Mouse (Mus musculus) c-Kit-positive CD71-positive TER-119-negative erythroid progenitor cells, embryonic 14.5 days (primary cell): Measurements from ENCODE around the gene Dnaja2.

Experiments
- DNase-seq: peaks from one replicate; pipeline ENCODE4 v3.0.0-alpha.2; 2013; ENCODE audit warnings: low read depth

Gene Dnaja2

GRCm38 (mm10) chr8:85554391-85555180, 558 bp downstream of the Dnaja2 start:
- no peak for DNase-seq

DNA sequence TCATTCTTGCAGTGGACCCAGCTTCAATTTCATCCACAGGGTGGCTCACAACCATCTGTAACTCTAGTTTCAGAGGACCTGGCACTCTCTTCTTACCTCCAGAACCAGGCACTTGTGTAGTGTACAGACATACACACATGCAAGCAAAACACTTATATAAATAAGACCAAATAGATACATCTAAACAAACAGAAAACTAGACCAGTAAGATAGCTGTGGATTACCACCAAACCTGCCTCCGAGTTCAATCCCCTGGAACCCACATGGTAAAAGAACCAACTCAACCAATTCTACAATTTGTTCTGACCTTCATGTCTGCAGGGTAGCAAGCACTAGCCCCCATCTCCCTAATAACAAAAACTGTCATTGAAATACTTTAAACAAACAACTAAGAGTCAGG, 3.2 kb downstream of the Dnaja2 start:
- no peak for DNase-seq

DNA sequence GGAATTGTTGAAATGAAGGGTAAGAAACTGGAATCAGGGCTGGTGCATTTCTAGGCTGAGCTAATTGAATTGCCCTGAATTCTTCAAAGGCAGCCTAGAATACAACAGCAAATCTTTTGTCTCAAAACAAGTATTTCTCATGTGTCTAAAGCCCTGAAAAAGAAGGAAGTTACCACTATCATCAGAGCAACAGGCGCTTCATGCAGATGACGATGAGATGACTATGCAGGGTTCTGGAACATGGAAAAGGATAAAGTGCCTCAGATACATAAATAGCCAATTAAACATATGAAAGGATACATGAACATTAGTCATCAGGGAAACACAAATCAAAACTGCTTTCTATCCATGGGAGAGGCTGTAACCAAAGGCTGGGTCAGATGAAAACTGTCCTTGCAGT, 18.8 kb downstream of the Dnaja2 start:
- DNase-seq, result no peak

DNA sequence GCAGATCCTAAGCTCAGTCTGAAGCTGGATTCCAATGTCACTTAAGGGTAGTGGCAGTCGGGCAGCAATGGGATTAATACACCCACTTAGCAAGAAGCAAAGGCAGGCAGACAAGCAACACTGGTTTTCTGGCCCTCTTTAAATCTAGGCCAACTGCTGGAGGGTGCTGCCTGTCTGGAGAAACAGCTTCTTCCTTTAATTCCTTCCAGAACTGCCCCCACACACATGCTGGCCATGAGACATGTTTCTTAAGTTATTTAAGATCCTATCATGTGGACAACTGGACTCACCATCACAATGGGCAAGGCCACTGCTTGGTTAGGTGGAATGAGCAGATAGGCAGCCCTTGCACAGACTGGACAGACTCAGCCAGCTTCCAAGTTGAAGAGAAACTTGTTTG, 21.0 kb downstream of the Dnaja2 start:
- DNase-seq, result no peak

DNA sequence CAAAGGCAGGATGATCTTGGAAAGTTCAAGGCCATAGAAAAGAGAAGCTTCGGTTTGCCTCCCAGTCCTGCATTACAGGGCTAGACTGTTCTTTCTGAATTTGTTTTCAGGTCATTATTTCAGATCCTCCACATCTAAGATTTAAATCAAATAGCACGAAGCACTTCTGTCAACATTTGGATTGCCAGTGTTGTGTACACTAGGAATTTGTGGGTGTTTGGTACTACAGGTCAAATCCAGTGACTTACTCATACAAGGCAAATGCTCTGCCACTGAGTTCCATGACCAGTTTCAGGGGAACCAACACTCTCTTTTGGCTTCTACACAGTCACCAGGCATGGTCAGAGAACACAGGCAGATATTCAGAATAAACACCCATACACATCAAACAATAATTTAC, 21.7 kb downstream of the Dnaja2 start:
- DNase-seq, result no peak

- no peak for DNase-seq
Measured at GRCm38 (mm10) chr8:85532843-85533242, 22.3 kb downstream of the Dnaja2 start.

DNA sequence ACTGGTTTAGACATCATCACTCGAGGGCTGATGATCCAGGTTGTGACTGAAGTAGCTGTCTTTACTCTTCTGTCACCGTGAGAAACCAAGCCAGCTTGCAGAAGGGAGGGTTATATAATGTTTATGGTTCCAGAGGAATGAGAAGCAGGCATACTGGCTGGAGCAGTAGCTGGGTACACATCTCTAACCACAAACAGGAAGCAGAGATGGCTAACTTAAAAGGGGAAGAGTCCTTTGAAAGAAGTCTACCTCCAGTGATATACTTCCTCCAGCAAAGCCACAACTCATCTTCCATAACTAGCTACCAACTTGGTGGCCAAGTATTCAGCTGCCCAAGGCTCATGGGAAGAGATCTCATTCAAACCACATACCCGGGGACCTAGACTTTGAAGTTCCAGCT, 23.7 kb downstream of the Dnaja2 start:
- DNase-seq, result no peak

DNA sequence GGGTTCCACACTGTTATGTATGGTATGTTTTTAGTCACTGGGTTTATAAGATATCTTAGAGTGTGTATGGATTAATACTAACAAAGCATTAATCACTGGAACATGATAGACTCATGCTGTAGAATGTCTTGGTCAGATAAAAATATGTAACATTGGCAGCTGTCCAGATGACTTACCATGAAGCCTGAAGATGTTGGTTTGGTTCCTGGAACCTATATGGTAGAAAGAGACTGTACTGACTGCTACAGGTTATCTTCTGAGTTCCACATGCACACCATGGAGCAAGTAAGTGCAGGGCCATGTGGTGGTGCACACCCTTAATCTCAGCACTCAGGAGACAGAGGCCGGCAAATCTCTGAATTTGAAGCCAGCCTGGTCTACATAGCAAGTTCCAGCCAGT, 24.4 kb downstream of the Dnaja2 start:
- peak; percentile 20 for DNase-seq

GRCm38 (mm10) chr8:85528959-85529358, 26.2 kb downstream of the Dnaja2 start:
- no peak for DNase-seq

GRCm38 (mm10) chr8:85526105-85526504, 29.0 kb downstream of the Dnaja2 start:
- DNase-seq, result peak; percentile 51

GRCm38 (mm10) chr8:85524086-85524485, 31.1 kb downstream of the Dnaja2 start:
- DNase-seq, result no peak

DNA sequence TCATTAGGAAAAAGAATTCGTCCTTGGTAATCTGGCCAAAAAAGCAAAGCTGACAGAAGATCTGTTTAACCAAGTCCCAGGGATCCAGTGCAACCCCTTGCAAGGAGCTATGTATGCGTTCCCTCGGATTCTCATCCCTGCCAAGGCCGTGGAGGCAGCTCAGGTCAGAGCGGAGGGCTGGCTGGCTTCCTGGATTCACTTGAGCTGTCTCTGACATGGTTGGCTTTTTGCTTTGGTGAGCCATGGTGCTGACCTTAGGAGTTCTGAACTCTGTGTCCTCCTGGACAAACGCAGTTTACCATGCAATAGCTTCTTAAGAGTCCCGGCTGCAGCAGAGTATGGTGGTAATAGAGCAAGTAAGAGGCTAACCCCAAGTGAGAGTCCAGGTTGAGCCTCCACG, 33.8 kb downstream of the Dnaja2 start:
- DNase-seq, result no peak

DNA sequence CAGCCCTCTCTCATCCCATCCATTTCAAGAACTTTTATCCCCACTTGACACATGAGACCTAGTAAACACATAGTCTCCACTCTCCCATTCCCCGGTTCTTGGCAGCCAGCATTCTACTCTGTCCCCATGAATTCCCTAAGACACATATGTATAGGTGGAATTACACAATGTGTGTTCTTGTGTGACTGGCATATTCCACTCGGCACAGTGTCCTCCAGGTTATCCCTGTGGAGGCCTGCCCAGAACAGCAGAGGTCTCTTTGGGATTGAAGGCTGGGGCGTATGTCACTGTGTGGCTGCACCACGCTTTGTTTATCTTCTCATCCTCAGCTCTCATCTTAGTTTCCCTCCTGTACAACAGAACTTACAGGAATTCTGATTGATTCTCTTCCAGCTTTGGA, 34.6 kb downstream of the Dnaja2 start:
- DNase-seq, result no peak

GRCm38 (mm10) chr8:85517956-85518355, 37.2 kb downstream of the Dnaja2 start:
- no peak for DNase-seq

DNA sequence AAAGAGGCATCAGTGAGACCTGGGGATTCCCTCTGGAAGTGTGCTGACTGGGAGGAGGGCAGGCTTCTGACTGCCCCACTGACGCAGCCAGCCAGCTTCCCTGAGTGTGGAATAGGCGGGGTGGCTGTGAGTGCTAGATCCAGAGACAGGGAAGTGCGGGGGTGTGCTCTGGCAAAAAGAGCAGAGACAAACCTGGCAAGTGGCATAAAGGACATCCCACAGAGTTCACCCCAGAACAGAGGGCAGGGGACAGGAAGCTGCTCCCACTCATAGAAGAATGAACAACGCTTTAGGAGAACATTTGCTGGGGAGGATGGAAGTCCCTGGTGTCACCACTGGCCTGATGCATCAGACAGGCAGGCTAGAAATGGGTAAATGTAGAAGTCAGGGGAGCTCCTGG, 37.8 kb downstream of the Dnaja2 start:
- no peak for DNase-seq

DNA sequence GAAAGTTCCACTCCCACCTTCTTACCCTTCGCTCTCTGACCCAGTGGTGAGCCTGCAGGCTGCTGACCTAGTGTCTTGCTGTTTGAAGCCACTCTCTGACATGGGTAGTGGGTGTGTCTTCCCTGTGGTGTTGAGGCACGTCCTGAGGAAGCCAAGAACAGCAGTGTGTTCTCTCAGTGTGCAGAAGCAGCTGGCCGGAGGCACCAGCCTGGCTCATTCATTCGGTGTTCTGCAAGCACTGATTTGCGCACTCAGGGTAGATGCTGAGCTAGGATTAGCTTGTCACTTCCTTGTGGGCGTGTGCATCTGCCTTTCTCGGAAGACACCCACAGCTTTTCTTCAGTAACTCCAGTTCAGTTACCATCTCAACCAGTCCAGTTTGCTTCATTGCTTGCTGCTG, 39.8 kb downstream of the Dnaja2 start:
- DNase-seq, result no peak

DNA sequence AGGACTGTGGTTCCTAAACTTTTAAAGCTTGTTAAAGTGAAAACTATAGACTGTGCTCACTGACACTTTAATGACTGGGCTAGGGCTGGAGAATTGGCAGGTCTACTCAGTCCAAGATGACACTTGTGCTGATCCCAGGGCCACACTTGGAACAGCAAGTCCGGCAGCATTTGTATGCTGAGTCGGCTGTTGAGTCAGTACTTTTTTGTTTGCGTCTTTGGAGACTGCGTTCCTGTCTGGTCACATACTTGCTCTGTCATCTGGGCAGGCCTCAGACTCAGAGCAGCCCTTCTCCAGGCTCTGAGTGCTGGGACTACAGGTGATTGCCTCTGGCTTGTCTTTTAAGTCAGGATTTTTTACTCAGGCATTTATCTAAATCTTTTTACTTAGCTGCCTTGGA, 41.9 kb downstream of the Dnaja2 start:
- no peak for DNase-seq

- no peak for DNase-seq
Measured at GRCm38 (mm10) chr8:85512234-85512633, 42.9 kb downstream of the Dnaja2 start.

DNA sequence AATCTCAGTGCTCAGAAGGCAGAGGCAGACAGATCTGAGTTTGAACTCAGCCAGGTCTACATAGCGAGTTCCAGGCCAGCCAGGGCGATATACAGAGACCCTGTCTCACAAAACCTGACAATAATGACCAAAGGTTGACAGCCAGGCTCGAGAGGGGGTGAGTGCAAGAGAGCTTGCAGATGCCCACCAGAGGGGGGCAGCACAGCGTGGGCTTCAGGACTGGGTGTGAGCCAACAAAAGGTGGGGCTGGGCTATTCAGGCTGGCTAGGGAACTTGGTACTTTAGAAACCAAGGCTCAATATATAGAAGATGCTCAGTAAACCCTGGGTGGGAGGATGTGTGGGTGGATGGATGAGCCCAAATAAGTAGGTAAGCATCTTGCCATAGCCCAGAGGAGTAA, 46.5 kb downstream of the Dnaja2 start:
- no peak for DNase-seq

- no peak for DNase-seq
Measured at GRCm38 (mm10) chr8:85506620-85507019, 48.5 kb downstream of the Dnaja2 start.

DNA sequence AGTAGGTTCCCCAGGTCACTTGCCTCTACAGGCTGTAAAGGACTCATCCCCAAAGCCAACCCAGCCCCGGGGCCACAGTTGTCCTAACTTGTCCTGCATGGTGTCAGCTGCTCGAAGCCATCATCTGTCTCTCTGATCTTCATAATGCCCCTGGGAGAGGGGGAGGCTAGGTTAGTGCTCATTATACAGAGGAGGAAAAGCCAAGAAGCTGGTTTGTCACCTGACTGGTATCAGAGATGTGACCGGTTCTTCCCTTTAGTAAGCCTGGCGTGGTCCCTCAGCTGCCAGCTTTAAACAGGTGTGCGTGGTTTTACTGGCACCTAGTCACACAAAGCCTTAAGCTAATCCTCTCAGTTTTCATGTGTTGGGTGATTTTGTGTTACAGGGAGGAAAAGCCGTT, 50.4 kb downstream of the Dnaja2 start:
- no peak for DNase-seq

- no peak for DNase-seq
Measured at GRCm38 (mm10) chr8:85503065-85503464, 52.1 kb downstream of the Dnaja2 start.

DNA sequence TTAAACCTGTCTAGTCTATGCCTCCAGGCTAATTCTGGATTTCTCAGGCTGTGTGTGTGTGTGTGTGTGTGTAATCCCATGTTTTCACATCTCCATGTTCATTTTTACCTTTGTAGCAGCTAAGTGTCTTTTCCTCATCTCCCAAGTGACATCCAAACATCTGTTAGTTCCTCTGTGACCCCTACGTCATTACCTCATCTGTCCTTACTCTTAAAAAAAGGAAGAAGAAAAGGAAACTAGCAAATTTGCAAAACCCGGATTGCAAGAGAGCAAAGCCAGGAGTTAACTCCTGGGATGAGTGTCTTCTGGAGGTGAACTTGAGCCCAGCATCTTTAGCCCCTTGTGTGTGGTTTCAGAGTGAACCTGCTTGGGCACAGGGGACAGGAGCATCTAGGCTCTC, 52.8 kb downstream of the Dnaja2 start:
- DNase-seq, result no peak

DNA sequence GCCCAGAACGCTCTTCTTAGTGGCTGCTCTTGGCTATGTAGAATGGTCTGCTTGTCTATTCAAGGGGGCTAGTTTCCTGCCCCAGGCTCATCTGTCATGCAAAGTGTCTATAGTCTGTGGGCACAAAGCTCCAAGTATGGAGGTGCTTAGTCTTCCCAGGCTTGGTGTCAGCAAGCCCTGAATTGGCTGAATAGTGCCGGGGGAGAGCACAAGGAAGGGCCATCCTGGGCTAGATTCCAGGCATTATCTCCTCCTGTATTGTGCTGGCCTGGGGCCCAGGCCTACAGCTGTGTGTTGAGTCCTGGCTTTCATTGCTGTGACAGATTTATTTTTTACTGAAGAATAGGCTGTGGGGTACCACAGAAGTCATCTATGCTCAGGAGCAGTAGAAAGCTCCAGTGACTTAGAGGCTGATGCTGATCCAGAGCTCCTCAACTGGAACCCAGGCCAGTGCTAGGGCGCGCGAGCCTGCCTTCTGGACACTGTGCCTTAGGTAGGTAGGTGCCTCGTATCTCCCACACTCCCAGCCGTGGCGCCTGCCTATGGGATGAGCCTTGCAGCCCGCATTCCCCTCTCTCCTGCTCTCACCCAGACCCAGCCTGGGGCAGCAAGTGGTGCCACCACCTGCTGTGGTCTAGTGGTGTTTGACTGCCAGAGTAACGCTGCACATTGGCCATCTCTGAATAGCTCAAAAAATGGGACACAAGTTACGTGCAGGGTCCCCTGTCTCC, 54.0 kb downstream of the Dnaja2 start:
- DNase-seq, result no peak
